Mouse (Mus musculus): Measurements from ENCODE around the gene Gm43638. TPM values are rescaled to one million over a fixed set of nuclear protein-coding genes. Genes with fewer than 3 reads are reported as not detected.

Gene Gm43638
- total and polyA plus RNA-seq, 3 experiments, result not detected

DNA sequence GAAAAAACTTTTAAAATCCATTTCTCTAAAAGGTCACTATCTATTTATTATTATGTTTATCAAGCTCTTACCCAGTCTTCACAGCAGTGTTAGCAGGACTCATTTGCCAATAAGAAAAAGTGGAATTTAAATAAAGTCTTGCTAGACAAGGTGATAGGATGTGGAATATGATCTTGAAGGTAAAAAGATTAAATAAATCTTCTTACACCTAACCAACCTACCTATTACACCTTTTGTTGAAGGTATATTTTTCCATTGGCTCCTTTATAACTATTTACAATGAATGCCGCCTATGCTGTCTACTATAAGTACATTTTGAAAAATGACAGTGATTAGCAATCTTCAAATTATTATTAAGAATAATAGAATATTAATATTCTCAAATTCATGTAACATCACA lies 4.2 kb upstream of the Gm43638 start, which contains the start of gene Ugt2a1:
Ugt2a1 (minus strand) TSS at position 101 of the 400 bp plus-strand sequence.
- Histone ChIP-seq H3K4me2 (ENCODE audit: insufficient read depth, low read depth, poor library complexity, severe bottlenecking) (no peak within 1 kb of the TSS), H3K4me1 (ENCODE audit: control insufficient read depth in 1 of 2, insufficient read depth in 2 of 2) (no peaks in the 10 kb centered on the region), H3K36me3 (replicated peaks in 1 of 2; ENCODE audit: control insufficient read depth in 1 of 2, insufficient read depth in 1 of 2, low read length in 1 of 2) (no peaks in the 10 kb centered on the region), H3K9ac (ENCODE audit: insufficient read depth, low read depth) (no peak within 1 kb of the TSS), H3K79me2 (replicated peaks; ENCODE audit: control insufficient read depth, extremely low read depth, insufficient read depth, poor library complexity, severe bottlenecking) (no peaks in the 10 kb centered on the region), H3K9me3 (replicated peaks; ENCODE audit: low read length) (no peaks in the 10 kb centered on the region), H3K4me3 (replicated peaks in 1 of 3; ENCODE audit: low read depth in 2 of 3, low read length in 2 of 3, poor library complexity in 1 of 3) (no peak within 1 kb of the TSS), H3K27me3 (replicated peaks) (no peaks in the 10 kb centered on the region), H3K27ac (ENCODE audit: insufficient read depth, low read depth) (no peak within 1 kb of the TSS)
- in situ Hi-C loops (cut with MboI; ENCODE audit: low pct_ligation_motif_present, low pct_unique_long_range_greater_than_20kb, low sequenced_read_pairs), result no loop called here
- DNase-seq (ENCODE audit: extremely low read depth), result no peak
- no peak for TF ChIP-seq SIN3A (IDR thresholded peaks at IDR 0.05; ENCODE audit: low read length)
- no peak for TF ChIP-seq TBP (conservative IDR thresholded peaks at IDR 0.05; ENCODE audit: low read depth, low read length)
- TF ChIP-seq BHLHE40 (IDR thresholded peaks at IDR 0.05; ENCODE audit: low read depth, low read length), result no peak
- TF ChIP-seq MYC (IDR thresholded peaks at IDR 0.05; ENCODE audit: low read depth, low read length), result no peak
- TF ChIP-seq MEF2A (IDR thresholded peaks at IDR 0.05; ENCODE audit: borderline replicate concordance, low read depth, low read length), result no peak
- no peak for TF ChIP-seq POLR2A (IDR thresholded peaks at IDR 0.05; ENCODE audit: low read depth, low read length)
- no peak for TF ChIP-seq POLR2AphosphoS2 (IDR thresholded peaks at IDR 0.05; ENCODE audit: low read depth, low read length)
- no peak for TF ChIP-seq CHD1 (IDR thresholded peaks at IDR 0.05; ENCODE audit: low read depth, low read length)
- no peak for TF ChIP-seq MAX (IDR thresholded peaks at IDR 0.05; ENCODE audit: low read length)
- no peak for TF ChIP-seq ZKSCAN1 (IDR thresholded peaks at IDR 0.05; ENCODE audit: borderline replicate concordance, low read depth, low read length)
- TF ChIP-seq SMC3 (IDR thresholded peaks at IDR 0.05; ENCODE audit: low read depth, low read length), result no peak
- TF ChIP-seq ELF1 (IDR thresholded peaks at IDR 0.05; ENCODE audit: low read depth, low read length), result no peak
- dilution Hi-C loops (cut with MboI; ENCODE audit: extremely low pct_ligation_motif_present, extremely low pct_unique_long_range_greater_than_20kb, low sequenced_read_pairs), result no loop called here

DNA sequence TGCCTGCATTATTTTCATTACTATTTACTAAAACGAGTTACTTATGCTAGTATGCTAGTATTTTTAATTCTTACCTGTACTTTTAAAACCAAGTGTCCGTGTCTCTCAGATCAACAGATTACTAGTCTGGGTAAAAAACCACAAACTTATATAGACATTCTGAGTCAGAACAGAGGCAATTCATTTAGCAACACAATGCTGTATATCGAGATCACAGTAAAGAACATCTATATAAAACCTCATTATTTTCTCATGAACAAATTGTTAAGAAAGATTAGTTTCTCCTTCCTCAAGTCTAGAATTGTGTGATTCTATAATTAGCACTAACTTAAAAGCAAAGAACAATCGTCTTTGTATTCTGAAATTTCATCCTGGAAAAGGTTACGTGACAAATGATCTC lies 4.4 kb downstream of the Gm43638 start, which contains the start of gene Ugt2a2:
Ugt2a2 (minus strand) TSS at position 101 of the 400 bp plus-strand sequence.
- Histone ChIP-seq H3K36me3 (replicated peaks in 1 of 2; ENCODE audit: control insufficient read depth in 1 of 2, insufficient read depth in 1 of 2, low read length in 1 of 2) (no peaks in the 10 kb centered on the region), H3K4me3 (replicated peaks in 1 of 3; ENCODE audit: low read depth in 2 of 3, low read length in 2 of 3, poor library complexity in 1 of 3) (no peak within 1 kb of the TSS), H3K79me2 (replicated peaks; ENCODE audit: control insufficient read depth, extremely low read depth, insufficient read depth, poor library complexity, severe bottlenecking) (no peaks in the 10 kb centered on the region), H3K4me1 (ENCODE audit: control insufficient read depth in 1 of 2, insufficient read depth in 2 of 2) (no peaks in the 10 kb centered on the region), H3K27ac (ENCODE audit: insufficient read depth, low read depth) (no peak within 1 kb of the TSS), H3K9me3 (replicated peaks; ENCODE audit: low read length) (no peaks in the 10 kb centered on the region), H3K9ac (ENCODE audit: insufficient read depth, low read depth) (no peak within 1 kb of the TSS), H3K4me2 (ENCODE audit: insufficient read depth, low read depth, poor library complexity, severe bottlenecking) (no peak within 1 kb of the TSS), H3K27me3 (replicated peaks) (no peaks in the 10 kb centered on the region)
- dilution Hi-C loops (cut with MboI; ENCODE audit: extremely low pct_ligation_motif_present, extremely low pct_unique_long_range_greater_than_20kb, low sequenced_read_pairs), result no loop called here
- TF ChIP-seq USF1 (IDR thresholded peaks at IDR 0.05; ENCODE audit: low read depth, low read length) (no peak), JUND (conservative IDR thresholded peaks at IDR 0.05; ENCODE audit: low read depth, low read length) (no peak), ZNF384 (IDR thresholded peaks at IDR 0.05; ENCODE audit: low read depth, low read length) (no peak), TCF12 (IDR thresholded peaks at IDR 0.05; ENCODE audit: low read depth, low read length) (no peak)
- DNase-seq (ENCODE audit: extremely low read depth), result no peak
- in situ Hi-C loops (cut with MboI; ENCODE audit: low pct_ligation_motif_present, low pct_unique_long_range_greater_than_20kb, low sequenced_read_pairs), result no loop called here
